Mouse (Mus musculus) limb, embryonic 14.5 days (tissue): Measurements from ENCODE around the gene Knstrn. TPM values are rescaled to one million over a fixed set of nuclear protein-coding genes. Genes with fewer than 3 reads are reported as not detected.

Experiments used
- ATAC-seq: fragments of 200-750 bp; cut with Nextera tagmentation; 2 replicates; pipeline ENCODE4 v1.8.0; 2017; ENCODE audit warnings: low read depth, moderate number of reproducible peaks, moderate TSS enrichment; ENCODE audit not compliant: low FRiP score
- DNase-seq: peaks from one replicate; pipeline ENCODE4 v3.0.0-alpha.2; 2015; ENCODE audit warnings: low spot score
- H3K27ac ChIP-seq: fragments of 300-500 bp; sonication (generic); replicated peaks from 2 replicates; pipeline ENCODE4 v1.5.1; 2014; ENCODE audit warnings: low read depth, mild to moderate bottlenecking, low read length, moderate library complexity, mixed read lengths
- H3K27me3 ChIP-seq: fragments of 300-500 bp; sonication (generic); 2 replicates; pipeline ENCODE4 v1.6.1; 2014; ENCODE audit warnings: low read length, mixed read lengths; ENCODE audit not compliant: control insufficient read depth, insufficient read depth
- H3K36me3 ChIP-seq: fragments of 300-500 bp; sonication (generic); 2 replicates; pipeline ENCODE4 v1.6.1; 2014; ENCODE audit warnings: mild to moderate bottlenecking, low read length, moderate library complexity, mixed read lengths; ENCODE audit not compliant: control insufficient read depth, insufficient read depth
- H3K4me1 ChIP-seq: fragments of 300-500 bp; sonication (generic); 2 replicates; pipeline ENCODE4 v1.6.1; 2014; ENCODE audit warnings: antibody characterized with exemption, low read length, mixed read lengths; ENCODE audit not compliant: control insufficient read depth, insufficient read depth
- H3K4me2 ChIP-seq: fragments of 300-500 bp; sonication (generic); replicated peaks from 2 replicates; pipeline ENCODE4 v1.6.1; 2014; ENCODE audit warnings: low read depth, mild to moderate bottlenecking, low read length, moderate library complexity; ENCODE audit not compliant: severe bottlenecking
- H3K4me3 ChIP-seq: fragments of 300-500 bp; sonication (generic); replicated peaks from 2 replicates; pipeline ENCODE4 v1.5.1; 2014; ENCODE audit warnings: low read length
- H3K9ac ChIP-seq: fragments of 300-500 bp; sonication (generic); 2 replicates; pipeline ENCODE4 v1.6.1; 2014; ENCODE audit warnings: mild to moderate bottlenecking, low read depth, low read length, moderate library complexity; ENCODE audit not compliant: severe bottlenecking
- H3K9me3 ChIP-seq: fragments of 300-500 bp; sonication (generic); 2 replicates; pipeline ENCODE4 v1.6.1; 2016; ENCODE audit warnings: low read length; ENCODE audit not compliant: control insufficient read depth
- POLR2A ChIP-seq: fragments of 200-500 bp; IDR thresholded peaks from 2 replicates; pipeline ENCODE4 v1.8.0; 2012; ENCODE audit warnings: inconsistent platforms, mild to moderate bottlenecking, moderate library complexity, borderline replicate concordance; ENCODE audit not compliant: insufficient read depth, insufficient read length; ENCODE audit errors: extremely low read depth
- WGBS: fragments of 180-500 bp; shearing (Covaris S2); extraction: QIAGEN DNeasy Blood & Tissue Kit; methylation state at CpG from one replicate; pipeline ENCODE4 v1.1.7; 2014; 5-methylcytosine and 5-hydroxymethylcytosine counted together
- polyA plus RNA-seq, 2 experiments: library from polyadenylated mRNA; depleted of rRNA in 1 of 2; stranded (reverse) in 1 of 2; unstranded in 1 of 2; fragments of >200 nt; fragmentation: Nextera tagmentation in 1 of 2; extraction: Ambion mirVana in 1 of 2; gene quantifications; 2 replicates each; pipeline versions ENCODE4 v1.2.1 to v1.2.3; 2012 to 2014

Gene Knstrn
- polyA plus RNA-seq, 2 experiments, result 67.0 to 81.3 TPM

GRCm38 (mm10) chr2:118841186-118841585 lies 27.4 kb downstream of the Knstrn start:
- no peak for DNase-seq
- no peak overlapping the region for H3K4me2 ChIP-seq
- H3K9me3 ChIP-seq, result no peaks in the 10 kb centered on the region
- H3K27ac ChIP-seq, result no peak overlapping the region
- H3K27me3 ChIP-seq, result no peaks in the 10 kb centered on the region
- no peak for TF ChIP-seq POLR2A
- H3K4me1 ChIP-seq, result 0 out of 2 replicates have a peak, but pooled peaks cover 1% of the 10 kb centered on the region
- no peak overlapping the region for H3K9ac ChIP-seq
- H3K4me3 ChIP-seq, result no peak overlapping the region
- WGBS, result 55% methylated on average over 5 of the region's 5 CpGs
- H3K36me3 ChIP-seq, result no peaks in the 10 kb centered on the region
- no peak for ATAC-seq

GRCm38 (mm10) chr2:118841774-118842173 lies 28.0 kb downstream of the Knstrn start:
- no peak overlapping the region for H3K9ac ChIP-seq
- no peak for ATAC-seq
- H3K4me3 ChIP-seq, result no peak overlapping the region
- no peaks in the 10 kb centered on the region for H3K27me3 ChIP-seq
- DNase-seq, result no peak
- TF ChIP-seq POLR2A, result no peak
- H3K4me2 ChIP-seq, result no peak overlapping the region
- H3K27ac ChIP-seq, result no peak overlapping the region
- WGBS, result 78% methylated on average over 4 of the region's 4 CpGs
- H3K4me1 ChIP-seq, result 0 out of 2 replicates have a peak, but pooled peaks cover 3% of the 10 kb centered on the region
- H3K36me3 ChIP-seq, result no peaks in the 10 kb centered on the region
- H3K9me3 ChIP-seq, result no peaks in the 10 kb centered on the region

DNA sequence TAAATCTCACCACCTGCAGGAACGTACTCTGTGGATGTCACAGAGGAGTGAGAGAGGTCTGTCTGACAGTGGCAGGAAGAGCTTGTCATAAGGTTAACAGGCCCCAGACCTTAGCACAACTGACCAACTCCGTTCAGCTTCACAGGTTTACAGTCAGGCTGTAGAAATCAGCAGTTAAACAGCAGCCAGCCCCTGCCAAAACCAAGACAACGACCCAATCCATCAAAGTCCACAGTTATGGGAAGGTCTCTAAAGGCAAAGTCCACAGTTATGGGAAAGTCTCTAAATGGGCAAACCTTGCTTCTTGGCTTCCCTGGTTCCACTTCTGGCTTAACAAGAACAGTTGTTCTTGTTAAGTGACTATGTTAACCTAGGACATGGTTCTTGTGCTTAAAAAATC lies 30.6 kb downstream of the Knstrn start:
- Histone ChIP-seq H3K4me2 (no peak overlapping the region), H3K27me3 (no peaks in the 10 kb centered on the region), H3K4me3 (no peak overlapping the region), H3K9me3 (no peaks in the 10 kb centered on the region), H3K36me3 (no peaks in the 10 kb centered on the region), H3K9ac (no peak overlapping the region), H3K4me1 (0 out of 2 replicates have a peak, but pooled peaks cover 3% of the 10 kb centered on the region), H3K27ac (no peak overlapping the region)
- ATAC-seq (no peak), DNase-seq (no peak)
- 72% methylated on average over 3 of the region's 3 CpGs for WGBS
- no peak for TF ChIP-seq POLR2A

- no peak for TF ChIP-seq POLR2A
- no peak overlapping the region for H3K9ac ChIP-seq
- WGBS, result 51% methylated on average over 7 of the region's 7 CpGs
- H3K36me3 ChIP-seq, result no peaks in the 10 kb centered on the region
- no peak for DNase-seq
- no peaks in the 10 kb centered on the region for H3K9me3 ChIP-seq
- ATAC-seq, result 0 out of 2 replicates have a peak, but pooled peaks have one; percentile 26
- H3K4me3 ChIP-seq, result no peak overlapping the region
- 0 out of 2 replicates have a peak, but pooled peaks cover 3% of the 10 kb centered on the region for H3K4me1 ChIP-seq
- H3K4me2 ChIP-seq, result no peak overlapping the region
- H3K27me3 ChIP-seq, result no peaks in the 10 kb centered on the region
- no peak overlapping the region for H3K27ac ChIP-seq
Measured at GRCm38 (mm10) chr2:118846246-118846645, 32.4 kb downstream of the Knstrn start.

DNA sequence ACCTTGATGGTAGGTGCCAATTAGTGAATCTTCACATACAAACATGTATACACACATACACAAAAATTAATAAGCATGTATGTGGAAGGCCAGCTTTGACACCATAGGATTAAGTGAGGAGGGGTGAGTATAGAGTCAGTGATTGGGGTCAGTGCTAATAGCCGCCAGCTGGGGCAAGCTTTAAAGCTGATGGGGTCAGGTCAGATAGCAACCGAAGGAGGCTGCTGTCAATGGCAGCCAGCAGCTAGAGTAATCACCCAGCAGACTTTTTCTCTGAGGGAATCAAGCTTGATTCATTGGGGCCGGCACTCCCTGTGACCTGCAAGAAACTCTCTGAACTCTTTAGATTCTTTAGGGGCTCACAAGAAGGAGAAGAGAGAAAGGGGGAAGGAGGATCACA lies 38.0 kb downstream of the Knstrn start:
- H3K27ac ChIP-seq, result no peak overlapping the region
- DNase-seq, result no peak
- no peak for TF ChIP-seq POLR2A
- no peak overlapping the region for H3K4me3 ChIP-seq
- WGBS, result 7% methylated on average over 3 of the region's 3 CpGs
- no peaks in the 10 kb centered on the region for H3K27me3 ChIP-seq
- H3K4me1 ChIP-seq, result no peaks in the 10 kb centered on the region
- H3K9me3 ChIP-seq, result no peaks in the 10 kb centered on the region
- H3K4me2 ChIP-seq, result no peak overlapping the region
- H3K9ac ChIP-seq, result no peak overlapping the region
- ATAC-seq, result no peak
- no peaks in the 10 kb centered on the region for H3K36me3 ChIP-seq
